Mouse (Mus musculus) layer of hippocampus, adult 11-12 months (tissue): Measurements from ENCODE around the gene Bscl2.
A peak's percentile ranks its signal among the peaks of the same experiment; 100 is the strongest.

Source experiments
- DNase-seq: peaks from one replicate; pipeline ENCODE4 v3.0.0; 2022; ENCODE audit warnings: low spot score

Bscl2 gene

GRCm38 (mm10) chr19:8837251-8837791 is at the start of gene Bscl2:
Bscl2 (plus strand) TSS chr19:8837467.
- peak; percentile 91 for DNase-seq

- no peak for DNase-seq
Measured at GRCm38 (mm10) chr19:8788521-8788920, 48.7 kb upstream of the Bscl2 start.

- DNase-seq, result no peak
Measured at GRCm38 (mm10) chr19:8789171-8789570, 48.1 kb upstream of the Bscl2 start.

GRCm38 (mm10) chr19:8790171-8790570 is 47.1 kb upstream of the Bscl2 start:
- no peak for DNase-seq

GRCm38 (mm10) chr19:8798264-8798946 is 38.9 kb upstream of the Bscl2 start, which contains the start of gene Polr2g:
Polr2g (minus strand) TSS chr19:8798577.
- DNase-seq, result peak; percentile 94

GRCm38 (mm10) chr19:8798947-8799315 is 38.3 kb upstream of the Bscl2 start:
- DNase-seq, result no peak

GRCm38 (mm10) chr19:8802130-8802821 is 35.0 kb upstream of the Bscl2 start, which contains the start of gene Zbtb3:
Zbtb3 (plus strand) TSS chr19:8802555.
- peak; percentile 97 for DNase-seq

GRCm38 (mm10) chr19:8803204-8803780 is 34.0 kb upstream of the Bscl2 start:
- no peak for DNase-seq

- DNase-seq, result no peak
Measured at GRCm38 (mm10) chr19:8803879-8804660, 33.2 kb upstream of the Bscl2 start.

GRCm38 (mm10) chr19:8806810-8807209 is 30.5 kb upstream of the Bscl2 start:
- DNase-seq, result no peak

GRCm38 (mm10) chr19:8815812-8816211 is 21.5 kb upstream of the Bscl2 start:
- no peak for DNase-seq

GRCm38 (mm10) chr19:8817001-8817400 is 20.3 kb upstream of the Bscl2 start:
- DNase-seq, result no peak

GRCm38 (mm10) chr19:8818301-8818798 is 18.9 kb upstream of the Bscl2 start:
- no peak for DNase-seq

- DNase-seq, result peak; percentile 98
Measured at GRCm38 (mm10) chr19:8818801-8819595, 18.3 kb upstream of the Bscl2 start, which contains the start of gene Ttc9c. Ttc9c (minus strand) TSS chr19:8819333.

GRCm38 (mm10) chr19:8819596-8820423 is 17.5 kb upstream of the Bscl2 start, which contains the start of gene Hnrnpul2:
Hnrnpul2 (plus strand) TSS chr19:8820010.
- DNase-seq, result peak; percentile 98

GRCm38 (mm10) chr19:8820424-8820956 is 16.8 kb upstream of the Bscl2 start:
- peak; percentile 36 for DNase-seq

GRCm38 (mm10) chr19:8821146-8821545 is 16.1 kb upstream of the Bscl2 start:
- no peak for DNase-seq

GRCm38 (mm10) chr19:8822696-8823095 is 14.6 kb upstream of the Bscl2 start:
- DNase-seq, result no peak

GRCm38 (mm10) chr19:8829660-8830059 is 7.6 kb upstream of the Bscl2 start, which contains the start of gene AC129217.1:
AC129217.1 (plus strand) TSS chr19:8829773.
- no peak for DNase-seq

- no peak for DNase-seq
Measured at GRCm38 (mm10) chr19:8830664-8831063, 6.6 kb upstream of the Bscl2 start.
